Mouse (Mus musculus) megakaryocyte, embryonic 14.5 days (primary cell): ENCODE results near the gene Pde2a. TPM values are rescaled to one million over a fixed set of nuclear protein-coding genes. Genes with fewer than 3 reads are reported as not detected.

Experiments
- H3K27me3 ChIP-seq: replicated peaks from 2 replicates; pipeline ENCODE3; 2012; ENCODE audit warnings: inconsistent platforms
- H3K36me3 ChIP-seq: replicated peaks from 2 replicates; pipeline ENCODE3; 2012; ENCODE audit warnings: low read length, inconsistent platforms, mixed read lengths
- H3K4me1 ChIP-seq: 2 replicates; pipeline ENCODE4 v1.6.1; 2012; ENCODE audit warnings: inconsistent platforms
- H3K4me3 ChIP-seq: replicated peaks from 2 replicates; pipeline ENCODE3; 2012; ENCODE audit warnings: moderate library complexity, mild to moderate bottlenecking, inconsistent platforms
- H3K9me3 ChIP-seq: 2 replicates; pipeline ENCODE4 v1.6.1; 2012; ENCODE audit warnings: inconsistent platforms
- FLI1 ChIP-seq: IDR thresholded peaks from 2 replicates; pipeline ENCODE4 v1.6.1; 2012; ENCODE audit warnings: low read length, inconsistent platforms, mixed read lengths
- GATA1 ChIP-seq: IDR thresholded peaks from 3 replicates; pipeline ENCODE4 v1.6.1; 2012; ENCODE audit warnings: mixed read lengths, low read length, inconsistent platforms, borderline replicate concordance
- polyA plus RNA-seq: library from polyadenylated mRNA; stranded (reverse); fragments of >175 nt; gene quantifications from 2 replicates; pipeline ENCODE4 v1.2.3, GENCODE M21; 2012; ENCODE audit warnings: low replicate concordance; ENCODE audit not compliant: insufficient read depth

Pde2a gene
- polyA plus RNA-seq, 1 experiment = 0.63 TPM

DNA sequence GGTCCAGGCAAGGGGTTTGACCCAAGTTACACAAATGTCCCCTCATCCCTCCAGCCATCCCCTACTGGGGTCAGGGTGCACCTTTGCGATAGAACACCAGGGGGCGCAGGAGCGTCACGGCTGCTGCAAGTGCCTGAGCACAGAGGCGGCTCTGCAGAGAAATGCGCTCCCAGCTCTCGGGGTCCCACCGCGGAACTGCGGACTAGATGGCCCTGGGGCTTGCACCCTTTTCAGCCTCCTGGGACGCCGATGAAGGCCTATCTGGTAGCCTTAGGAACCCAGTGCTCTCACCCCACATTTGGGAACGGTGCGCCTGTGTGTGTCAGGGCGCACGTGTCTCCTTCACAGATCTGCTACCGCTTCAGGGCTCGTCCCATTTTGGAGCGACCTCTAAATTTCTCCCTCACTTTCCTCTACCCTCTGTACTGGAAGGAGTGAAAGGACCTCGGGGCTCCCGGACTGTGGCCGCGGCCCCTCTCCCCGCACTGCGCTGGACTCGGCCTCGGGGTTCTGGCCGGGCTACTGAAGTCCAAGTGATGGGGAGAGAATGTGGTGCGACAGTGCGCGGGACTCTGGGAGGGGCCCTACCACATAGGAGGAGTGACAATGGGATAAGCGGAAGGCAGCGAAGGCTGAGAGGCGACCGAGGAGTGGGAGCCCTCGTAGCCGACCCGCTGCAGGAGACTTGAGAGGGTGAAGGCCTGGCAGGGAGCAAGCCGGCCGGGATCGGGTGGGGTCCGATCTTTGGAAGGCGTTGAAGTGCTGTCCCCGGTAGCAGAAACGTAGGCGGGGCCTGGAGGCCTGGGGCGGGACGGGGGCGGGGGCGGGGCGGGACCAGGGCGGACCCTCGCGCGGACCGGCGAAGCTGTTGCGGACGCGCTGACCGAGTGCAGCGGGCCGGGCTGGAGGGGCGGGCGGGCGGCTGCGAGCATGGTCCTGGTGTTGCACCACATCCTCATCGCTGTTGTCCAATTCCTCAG, 29.2 kb downstream of the Pde2a start:
- no peaks in the 10 kb centered on the region for H3K36me3 ChIP-seq
- no peaks in the 10 kb centered on the region for H3K9me3 ChIP-seq
- H3K4me1 ChIP-seq = peaks cover 48% of the 10 kb centered on the region
- peak overlapping the region; percentile 92 for H3K4me3 ChIP-seq
- peaks cover 92% of the 10 kb centered on the region for H3K27me3 ChIP-seq
- no peak for TF ChIP-seq FLI1
- TF ChIP-seq GATA1 = no peak

DNA sequence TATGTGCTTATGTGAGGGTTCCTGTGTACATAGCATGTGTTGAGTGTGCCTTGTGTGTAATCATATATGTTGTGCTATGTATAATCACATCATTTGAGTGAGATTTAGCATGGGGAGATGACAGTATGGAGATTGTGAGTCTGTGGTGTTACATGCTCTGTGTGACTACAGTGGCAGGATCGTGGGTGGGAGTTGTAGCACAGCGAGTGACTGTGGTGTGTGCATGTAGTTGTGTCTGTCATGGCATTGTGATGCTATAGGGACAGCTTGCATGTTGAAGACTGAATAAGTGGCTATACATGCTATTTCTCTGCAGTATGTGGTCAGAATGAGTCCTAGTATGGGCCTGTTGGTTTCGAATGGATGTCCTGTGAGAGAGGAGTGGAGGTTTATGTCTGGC, 31.2 kb downstream of the Pde2a start:
- Histone ChIP-seq H3K4me1 (peaks cover 68% of the 10 kb centered on the region), H3K27me3 (peaks cover 91% of the 10 kb centered on the region), H3K36me3 (no peaks in the 10 kb centered on the region), H3K9me3 (no peaks in the 10 kb centered on the region), H3K4me3 (peak overlapping the region; percentile 64)
- TF ChIP-seq GATA1 (no peak), FLI1 (no peak)

- no peaks in the 10 kb centered on the region for H3K9me3 ChIP-seq
- H3K36me3 ChIP-seq = no peaks in the 10 kb centered on the region
- TF ChIP-seq GATA1 (no peak), FLI1 (no peak)
- peaks cover 74% of the 10 kb centered on the region for H3K4me1 ChIP-seq
- no peak overlapping the region for H3K4me3 ChIP-seq
- H3K27me3 ChIP-seq = peaks cover 91% of the 10 kb centered on the region
Measured at GRCm38 (mm10) chr7:101453296-101453695, 31.8 kb downstream of the Pde2a start.

DNA sequence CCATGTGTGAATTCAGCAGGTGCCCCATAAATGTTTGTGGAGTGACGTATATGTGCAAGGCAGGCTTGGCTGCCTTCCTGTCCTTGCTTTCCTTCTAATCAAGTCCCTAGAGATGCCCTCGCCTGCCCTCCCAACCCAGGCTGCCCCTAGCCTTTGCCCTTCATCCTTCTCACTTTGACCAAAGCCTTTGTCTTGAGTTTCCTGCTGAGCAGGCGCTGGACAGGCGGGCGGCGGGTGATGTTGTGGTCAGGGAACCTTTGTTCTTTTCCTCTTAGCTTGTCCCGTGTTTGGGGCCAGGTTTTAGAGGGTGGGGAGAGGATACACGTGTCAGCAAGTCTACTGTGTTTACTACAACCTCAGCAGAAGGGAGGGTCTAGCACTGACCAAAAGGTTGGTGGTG, 32.2 kb downstream of the Pde2a start:
- H3K9me3 ChIP-seq = no peaks in the 10 kb centered on the region
- H3K36me3 ChIP-seq = no peaks in the 10 kb centered on the region
- peaks cover 91% of the 10 kb centered on the region for H3K27me3 ChIP-seq
- no peak for TF ChIP-seq GATA1
- no peak for TF ChIP-seq FLI1
- no peak overlapping the region for H3K4me3 ChIP-seq
- H3K4me1 ChIP-seq = peaks cover 74% of the 10 kb centered on the region

DNA sequence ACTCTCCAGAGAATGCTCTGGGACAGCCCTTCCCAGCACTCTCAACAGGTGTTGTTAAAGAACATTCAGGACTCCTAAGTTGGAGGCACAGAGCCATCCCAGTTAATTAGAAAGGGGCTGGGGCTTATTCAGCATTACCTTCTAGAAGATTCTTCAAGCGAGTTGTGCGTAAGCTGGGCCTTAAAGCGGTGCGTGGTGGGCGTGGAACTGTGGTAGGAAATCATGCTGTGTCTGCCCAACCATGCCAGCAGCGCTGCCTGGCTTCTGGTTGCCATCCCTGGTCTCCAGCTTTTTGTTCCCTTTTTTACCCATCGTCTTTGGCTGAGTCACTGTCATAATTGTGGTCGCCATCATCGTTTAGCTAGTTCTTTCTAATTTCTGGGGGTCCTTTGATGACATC, 33.0 kb downstream of the Pde2a start:
- TF ChIP-seq FLI1 = no peak
- TF ChIP-seq GATA1 = no peak
- Histone ChIP-seq H3K4me1 (peaks cover 80% of the 10 kb centered on the region), H3K9me3 (no peaks in the 10 kb centered on the region), H3K36me3 (no peaks in the 10 kb centered on the region), H3K27me3 (peaks cover 97% of the 10 kb centered on the region), H3K4me3 (no peak overlapping the region)

DNA sequence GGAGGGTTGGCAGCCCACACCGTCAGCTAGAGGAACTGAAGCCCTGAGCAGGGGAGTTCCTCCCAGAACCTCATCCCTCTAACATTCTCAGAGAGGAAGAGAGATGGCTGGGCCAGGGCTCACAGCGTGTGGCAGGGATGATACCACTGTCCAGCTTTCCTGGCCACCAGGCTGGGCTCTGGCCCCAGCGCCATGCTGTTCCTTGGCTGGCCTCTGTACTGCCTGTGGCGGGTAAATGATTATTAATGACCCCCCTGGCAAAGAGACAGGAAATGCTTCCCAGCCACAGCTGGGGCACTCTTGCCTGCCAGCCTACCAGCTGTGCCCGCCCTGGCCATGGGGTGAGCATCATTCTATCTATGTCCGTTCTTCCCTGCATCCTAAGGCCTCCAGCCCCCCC, 33.6 kb downstream of the Pde2a start:
- Histone ChIP-seq H3K4me1 (peaks cover 86% of the 10 kb centered on the region), H3K4me3 (no peak overlapping the region), H3K9me3 (no peaks in the 10 kb centered on the region), H3K36me3 (no peaks in the 10 kb centered on the region), H3K27me3 (peaks cover 97% of the 10 kb centered on the region)
- TF ChIP-seq FLI1 (no peak), GATA1 (no peak)

DNA sequence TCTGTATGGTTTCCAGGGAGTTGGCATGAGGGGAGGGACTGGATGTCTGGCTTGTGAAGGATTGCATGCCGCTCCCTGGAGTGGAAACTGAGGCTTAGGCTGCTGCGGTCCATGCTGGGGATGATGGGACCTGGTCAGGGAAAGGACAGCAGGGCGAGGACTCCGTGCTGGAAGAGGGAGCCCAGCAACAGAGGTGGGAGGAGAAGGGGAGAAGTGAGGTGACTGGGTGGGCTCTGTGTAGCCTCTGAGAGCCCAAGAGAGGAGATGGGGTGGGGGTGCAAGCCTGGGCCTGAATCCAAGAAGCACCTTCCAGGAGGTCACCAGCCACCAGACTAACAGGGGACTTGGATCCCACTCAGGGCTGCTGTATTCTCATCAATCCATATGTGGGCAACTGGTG, 34.8 kb downstream of the Pde2a start:
- H3K27me3 ChIP-seq = peaks cover 94% of the 10 kb centered on the region
- H3K4me1 ChIP-seq = peaks cover 75% of the 10 kb centered on the region
- no peak for TF ChIP-seq GATA1
- no peak for TF ChIP-seq FLI1

DNA sequence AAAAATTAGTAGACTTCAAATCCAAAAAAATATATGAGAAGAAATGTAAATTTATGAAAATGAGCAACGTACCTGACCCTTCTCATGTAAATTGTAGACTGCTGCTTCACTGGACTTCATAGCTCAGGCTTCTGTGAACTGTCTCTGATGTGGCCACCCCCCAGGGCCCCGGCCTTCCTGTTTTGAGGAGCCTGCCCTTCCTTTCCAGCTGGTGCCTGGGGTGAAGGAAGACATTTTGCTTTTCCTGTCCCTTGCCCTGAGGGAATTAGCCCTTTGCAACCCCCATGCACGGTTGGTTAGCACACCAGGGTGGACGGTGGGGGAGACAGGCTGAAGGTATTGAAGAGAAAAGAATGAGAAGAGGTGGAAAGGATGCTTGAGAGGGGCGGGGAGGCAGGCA, 35.3 kb downstream of the Pde2a start:
- no peaks in the 10 kb centered on the region for H3K9me3 ChIP-seq
- peaks cover 94% of the 10 kb centered on the region for H3K27me3 ChIP-seq
- H3K4me1 ChIP-seq = peaks cover 70% of the 10 kb centered on the region
- H3K4me3 ChIP-seq = peak overlapping the region; percentile 2
- no peaks in the 10 kb centered on the region for H3K36me3 ChIP-seq
- TF ChIP-seq FLI1 = no peak
- no peak for TF ChIP-seq GATA1

More for the DNA sequence above, 34.8 kb downstream of the Pde2a start:
- peak overlapping the region; percentile 26 for H3K4me3 ChIP-seq
- no peaks in the 10 kb centered on the region for H3K36me3 ChIP-seq
- H3K9me3 ChIP-seq = no peaks in the 10 kb centered on the region

- no peaks in the 10 kb centered on the region for H3K9me3 ChIP-seq
- H3K4me3 ChIP-seq = no peak overlapping the region
- H3K4me1 ChIP-seq = peaks cover 70% of the 10 kb centered on the region
- H3K36me3 ChIP-seq = no peaks in the 10 kb centered on the region
- peaks cover 94% of the 10 kb centered on the region for H3K27me3 ChIP-seq
- TF ChIP-seq FLI1 (no peak), GATA1 (no peak)
Measured at GRCm38 (mm10) chr7:101457283-101457682, 35.8 kb downstream of the Pde2a start.

- Histone ChIP-seq H3K9me3 (no peaks in the 10 kb centered on the region), H3K4me3 (peak overlapping the region; percentile 4), H3K27me3 (peaks cover 94% of the 10 kb centered on the region), H3K4me1 (peaks cover 71% of the 10 kb centered on the region), H3K36me3 (no peaks in the 10 kb centered on the region)
- TF ChIP-seq FLI1 = no peak
- TF ChIP-seq GATA1 = no peak
Measured at GRCm38 (mm10) chr7:101457801-101458200, 36.3 kb downstream of the Pde2a start.
